Mouse (Mus musculus) monocyte, adult 5-6 weeks (primary cell): ENCODE results near the gene Mapk13. TPM values are rescaled to one million over a fixed set of nuclear protein-coding genes. Genes with fewer than 3 reads are reported as not detected.

Experiments
- total RNA-seq: library from RNA; stranded (forward); fragments of 200-1000, 200-491, 200-594 nt; gene quantifications from 3 replicates; pipeline ENCODE4 v1.2.3, GENCODE M21; 2017

Mapk13 gene
- total RNA-seq, 1 experiment from 2014 or later, result 1.8 TPM

Other genes with a start within 250 kb of the Mapk13 start
- 2.2 TPM in 1 of 3 replicates, not detected in the others for gene Armc12, start 238.5 kb upstream of the Mapk13 start, total RNA-seq
- gene Clpsl2, start 219.9 kb upstream of the Mapk13 start, total RNA-seq, result not detected in 3 replicates
- not detected in 3 replicates for gene Clps, start 208.5 kb upstream of the Mapk13 start, total RNA-seq
- not detected in 3 replicates for gene Lhfpl5, start 193.7 kb upstream of the Mapk13 start, total RNA-seq
- gene Srpk1, start 146.6 kb upstream of the Mapk13 start, total RNA-seq, result 82.1 to 102 TPM (median 82.6 TPM) in 3 replicates
- 0.97 to 1.5 TPM in 2 of 3 replicates, not detected in the other for gene Slc26a8, start 79.1 kb upstream of the Mapk13 start, total RNA-seq
- 157 to 202 TPM (median 181 TPM) in 3 replicates for gene Mapk14, start 78.0 kb upstream of the Mapk13 start, total RNA-seq
- 10.1 to 17.4 TPM in 2 of 3 replicates, not detected in the other for gene AC170998.1, start 43.2 kb upstream of the Mapk13 start, total RNA-seq
- 6.7 to 16.8 TPM (median 7.3 TPM) in 3 replicates for gene Brpf3, start 31.8 kb downstream of the Mapk13 start, total RNA-seq
- gene Pnpla1, start 89.1 kb downstream of the Mapk13 start, total RNA-seq, result not detected in 3 replicates
- 0.38 to 0.78 TPM in 2 of 3 replicates, not detected in the other for gene 4930539E08Rik, start 146.0 kb downstream of the Mapk13 start, total RNA-seq
- not detected in 3 replicates for gene Pxt1, start 174.5 kb downstream of the Mapk13 start, total RNA-seq
- gene Kctd20, start 182.7 kb downstream of the Mapk13 start, total RNA-seq, result 67.0 to 103 TPM (median 95.1 TPM) in 3 replicates
- gene Stk38, start 238.7 kb downstream of the Mapk13 start, total RNA-seq, result 369 to 443 TPM (median 402 TPM) in 3 replicates